Mouse (Mus musculus): ENCODE measurements around the gene Lsm14a. TPM values are rescaled to one million over a fixed set of nuclear protein-coding genes. Genes with fewer than 3 reads are reported as not detected.
"Not testable (repeated sequence)": the region's sequence is repeated elsewhere in the genome, so short reads cannot be mapped to it uniquely, and the experiment has no call there.

Gene Lsm14a
- total RNA-seq, 2 experiments from 2014 or later, result 129 to 158 TPM

GRCm38 (mm10) chr7:34381733-34382132 is 11.4 kb downstream of the Lsm14a start:
- no peak for ATAC-seq (replicated peaks; ENCODE audit: low FRiP score, poor library complexity, severe bottlenecking)

- no peak for ATAC-seq (replicated peaks; ENCODE audit: low FRiP score, poor library complexity, severe bottlenecking)
Measured at GRCm38 (mm10) chr7:34380311-34380710, 12.8 kb downstream of the Lsm14a start.

DNA sequence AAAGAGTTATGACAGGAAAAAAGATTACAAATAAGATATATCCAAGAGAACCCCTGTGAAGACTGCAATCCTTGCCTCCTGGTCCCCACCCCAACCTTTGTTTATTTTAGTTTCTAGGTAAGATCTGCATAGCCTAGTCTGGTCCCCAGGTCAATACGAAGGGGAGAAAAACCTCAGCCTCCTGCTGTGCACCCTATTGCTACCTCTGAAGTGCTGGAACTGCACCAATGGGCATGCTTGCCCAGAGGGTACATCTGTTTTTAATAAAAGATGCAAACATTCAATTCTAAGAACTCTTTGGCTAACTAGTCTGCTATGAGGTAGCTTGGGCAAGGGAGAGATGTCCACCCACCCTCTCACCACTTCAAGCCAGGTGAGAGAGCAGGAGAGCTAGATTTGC is 19.2 kb downstream of the Lsm14a start:
- ATAC-seq (replicated peaks; ENCODE audit: low FRiP score, poor library complexity, severe bottlenecking), result no peak

GRCm38 (mm10) chr7:34355629-34356028 is 37.5 kb downstream of the Lsm14a start:
- ATAC-seq (replicated peaks; ENCODE audit: low FRiP score, poor library complexity, severe bottlenecking), result no peak

DNA sequence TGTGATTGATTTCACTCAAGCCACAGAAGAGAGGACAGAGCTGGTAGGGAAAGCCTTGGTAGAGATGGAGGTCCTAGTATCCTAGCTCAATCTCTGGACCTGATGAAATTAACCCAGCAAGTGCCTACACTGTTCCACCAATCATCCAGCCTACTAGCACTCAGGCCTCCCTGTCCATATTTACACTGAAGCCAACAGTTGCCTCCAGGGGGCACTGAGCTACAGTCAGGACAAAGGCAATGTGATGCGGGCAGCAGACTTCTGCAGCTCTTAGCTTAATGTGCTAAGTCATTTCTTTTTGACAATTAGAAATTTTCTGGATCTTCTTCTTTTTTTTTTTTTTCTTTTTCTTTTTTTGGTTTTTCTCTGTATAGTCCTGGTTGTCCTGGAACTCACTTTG is 41.1 kb downstream of the Lsm14a start:
- no peak for ATAC-seq (replicated peaks; ENCODE audit: low FRiP score, poor library complexity, severe bottlenecking)

DNA sequence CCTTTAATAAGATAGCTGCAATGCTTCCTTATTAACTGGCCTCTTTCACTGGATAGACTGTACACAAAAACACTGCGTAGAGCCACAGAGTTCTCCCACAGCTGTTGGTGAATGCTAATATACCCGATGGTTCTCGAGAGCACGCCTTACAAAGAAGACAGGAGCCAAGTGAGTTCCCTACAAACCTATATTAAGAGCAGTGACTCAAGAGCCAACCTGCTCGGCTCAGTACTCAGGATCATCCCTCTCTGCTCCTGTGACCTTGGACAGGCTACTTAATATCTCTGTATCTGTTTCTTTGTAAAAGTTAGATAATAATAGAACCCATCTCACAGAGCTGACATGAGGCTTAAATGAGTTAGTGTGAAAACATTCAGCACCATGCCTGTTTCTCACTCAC is 42.9 kb downstream of the Lsm14a start:
- no peak for ATAC-seq (replicated peaks; ENCODE audit: low FRiP score, poor library complexity, severe bottlenecking)

DNA sequence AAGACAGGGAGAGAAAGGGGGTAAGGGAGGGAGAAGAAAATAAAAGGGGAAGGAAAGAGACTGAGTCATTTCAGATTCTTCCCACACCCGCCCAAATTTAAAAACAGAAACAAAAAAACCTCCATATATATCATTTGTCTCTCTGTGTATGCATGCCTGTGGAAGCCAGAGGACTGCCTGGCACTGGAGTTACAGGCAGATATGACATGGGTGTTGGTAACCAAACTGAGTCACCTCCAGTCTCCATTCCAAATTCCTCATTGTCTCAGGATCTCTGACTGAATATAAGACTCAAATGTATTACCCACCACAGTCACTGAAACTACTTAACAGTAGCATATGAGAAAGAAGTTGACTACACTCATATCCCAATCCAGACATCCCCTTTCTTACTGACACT is 45.1 kb downstream of the Lsm14a start:
- no peak for ATAC-seq (replicated peaks; ENCODE audit: low FRiP score, poor library complexity, severe bottlenecking)

DNA sequence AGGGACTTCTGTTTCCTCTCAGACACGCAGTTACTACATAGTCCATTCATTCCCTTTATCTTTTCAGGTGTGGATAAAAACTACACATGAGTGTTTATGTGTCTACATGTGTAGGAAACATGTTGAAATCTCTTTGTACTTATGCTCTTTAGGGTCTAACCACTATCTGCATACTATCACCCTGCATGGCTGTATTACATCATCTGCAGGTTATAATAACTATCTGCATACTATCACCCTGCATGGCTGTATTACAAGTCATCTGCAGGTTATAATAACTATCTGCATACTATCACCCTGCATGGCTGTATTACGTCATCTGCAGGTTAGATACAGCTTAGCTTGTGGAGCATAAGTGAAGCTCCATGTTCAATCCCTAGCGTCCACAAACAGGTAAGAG is 46.1 kb downstream of the Lsm14a start:
- no peak for ATAC-seq (replicated peaks; ENCODE audit: low FRiP score, poor library complexity, severe bottlenecking)

DNA sequence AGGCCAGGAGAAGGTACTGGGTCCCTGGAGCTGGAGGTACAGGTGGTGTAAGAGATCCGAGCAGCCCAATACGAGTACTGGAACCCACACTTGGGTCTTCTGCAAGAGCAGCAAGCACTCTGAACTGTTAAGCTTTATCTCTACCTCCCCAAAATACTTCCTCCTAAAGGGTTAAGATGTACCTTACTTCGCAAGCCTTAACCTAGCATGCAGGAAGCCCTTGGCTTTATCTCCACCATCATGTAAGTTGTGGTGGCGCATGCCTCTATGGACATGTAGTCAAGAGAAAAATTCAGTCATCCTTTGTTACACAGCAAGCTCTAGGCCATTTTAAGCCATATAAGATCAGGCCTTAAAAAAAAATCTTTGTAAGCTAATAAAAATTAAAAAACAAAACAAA is 46.6 kb downstream of the Lsm14a start:
- ATAC-seq (replicated peaks; ENCODE audit: low FRiP score, poor library complexity, severe bottlenecking), result no peak

GRCm38 (mm10) chr7:34342040-34342793 is 50.9 kb downstream of the Lsm14a start:
- ATAC-seq (replicated peaks; ENCODE audit: low FRiP score, poor library complexity, severe bottlenecking), result no peak

GRCm38 (mm10) chr7:34340841-34341240 is 52.3 kb downstream of the Lsm14a start:
- no peak for ATAC-seq (replicated peaks; ENCODE audit: low FRiP score, poor library complexity, severe bottlenecking)

DNA sequence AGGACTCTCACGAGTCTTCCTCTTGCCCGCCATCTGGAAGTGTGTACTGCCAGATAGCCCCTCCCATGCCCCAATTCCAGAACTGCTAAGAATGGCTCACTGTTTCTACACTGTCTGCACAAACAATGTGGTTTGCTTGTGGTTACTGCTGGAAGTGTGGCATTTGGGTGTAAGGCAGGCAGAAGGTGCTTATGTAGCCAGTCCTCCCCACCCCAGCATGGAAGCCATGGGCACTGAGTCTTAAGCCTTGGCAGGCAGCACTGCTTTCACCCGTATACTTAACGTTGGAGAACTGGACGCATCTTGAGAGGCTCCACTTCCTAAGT is 54.0 kb downstream of the Lsm14a start:
- no peak for ATAC-seq (replicated peaks; ENCODE audit: low FRiP score, poor library complexity, severe bottlenecking)

GRCm38 (mm10) chr7:34338445-34339163 is 54.5 kb downstream of the Lsm14a start:
- no peak for ATAC-seq (replicated peaks; ENCODE audit: low FRiP score, poor library complexity, severe bottlenecking)

- ATAC-seq (replicated peaks; ENCODE audit: low FRiP score, poor library complexity, severe bottlenecking), result no peak
Measured at GRCm38 (mm10) chr7:34337268-34337667, 55.8 kb downstream of the Lsm14a start.

GRCm38 (mm10) chr7:34336545-34336944 is 56.6 kb downstream of the Lsm14a start:
- not testable (repeated sequence) for ATAC-seq (replicated peaks; ENCODE audit: low FRiP score, poor library complexity, severe bottlenecking)

- no peak for ATAC-seq (replicated peaks; ENCODE audit: low FRiP score, poor library complexity, severe bottlenecking)
Measured at GRCm38 (mm10) chr7:34327493-34327892, 65.6 kb downstream of the Lsm14a start.

DNA sequence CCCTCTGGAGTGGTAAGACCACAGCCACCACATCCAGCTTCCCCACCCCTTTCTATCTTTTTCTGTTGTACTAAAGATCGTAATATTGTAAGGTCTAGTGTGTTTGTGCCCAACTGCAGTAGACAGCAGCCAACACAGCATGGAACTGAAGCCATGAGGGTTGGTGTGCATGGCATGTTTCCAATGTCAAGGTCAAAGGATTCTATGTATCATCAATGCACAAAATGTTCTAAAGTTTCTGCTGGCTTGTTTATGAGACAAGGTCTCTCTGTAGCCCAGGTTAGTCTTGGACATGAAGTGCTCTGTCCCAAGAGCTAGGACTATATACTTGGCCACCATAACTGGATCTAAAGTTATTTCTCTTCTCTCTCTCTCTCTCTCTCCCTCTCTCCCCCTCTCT is 68.3 kb downstream of the Lsm14a start:
- ATAC-seq (replicated peaks; ENCODE audit: low FRiP score, poor library complexity, severe bottlenecking), result no peak

GRCm38 (mm10) chr7:34324005-34324404 is 69.1 kb downstream of the Lsm14a start:
- no peak for ATAC-seq (replicated peaks; ENCODE audit: low FRiP score, poor library complexity, severe bottlenecking)

- no peak for ATAC-seq (replicated peaks; ENCODE audit: low FRiP score, poor library complexity, severe bottlenecking)
Measured at GRCm38 (mm10) chr7:34323351-34323750, 69.8 kb downstream of the Lsm14a start.

GRCm38 (mm10) chr7:34321958-34322357 is 71.2 kb downstream of the Lsm14a start:
- ATAC-seq (replicated peaks; ENCODE audit: low FRiP score, poor library complexity, severe bottlenecking), result no peak

DNA sequence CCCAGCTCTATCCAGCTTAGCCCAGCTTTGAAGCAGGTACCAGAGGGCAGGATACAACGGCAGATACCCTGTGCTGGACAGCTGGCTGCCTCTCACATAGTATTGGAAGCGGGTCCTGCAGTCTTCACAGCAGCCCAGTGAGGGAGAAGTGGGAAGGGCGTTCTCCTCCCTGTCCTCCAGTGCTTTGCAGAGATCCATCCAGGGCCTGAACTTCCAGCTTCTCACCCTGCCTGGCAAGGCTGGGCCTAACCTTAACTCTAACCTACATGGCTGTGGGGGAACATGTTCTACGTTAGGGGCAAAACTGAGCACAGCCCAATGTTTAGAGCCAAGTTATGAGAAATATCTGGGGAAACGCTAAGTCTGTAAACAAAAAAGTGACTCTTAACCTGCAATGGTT is 72.0 kb downstream of the Lsm14a start:
- no peak for ATAC-seq (replicated peaks; ENCODE audit: low FRiP score, poor library complexity, severe bottlenecking)

DNA sequence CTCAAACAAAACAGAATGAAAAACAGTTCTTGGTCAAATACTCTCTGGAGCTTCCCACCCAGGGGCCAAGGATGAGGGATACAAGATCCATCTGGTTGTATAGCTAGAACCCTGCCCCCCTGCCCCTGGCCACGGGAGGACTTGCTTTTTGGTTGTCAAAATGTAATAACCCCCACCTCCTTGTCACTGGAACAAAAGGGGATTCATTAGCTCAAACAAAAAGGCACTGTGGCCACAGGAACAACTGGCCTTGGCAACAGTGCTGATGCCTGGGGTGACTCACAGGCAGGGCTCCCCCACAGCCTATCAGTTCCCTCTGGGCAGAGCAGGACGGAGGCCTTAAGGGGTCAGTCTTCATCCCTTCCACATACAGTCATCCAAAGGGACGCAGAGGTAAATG is 73.2 kb downstream of the Lsm14a start:
- no peak for ATAC-seq (replicated peaks; ENCODE audit: low FRiP score, poor library complexity, severe bottlenecking)

All from erythroid progenitor cell, adult 5-6 weeks (primary cell).